Mouse (Mus musculus) kidney, adult 2 months (tissue): ENCODE data around the gene Ehd1.

Source experiments
- CTCF ChIP-seq: fragments of 200-500 bp; conservative IDR thresholded peaks from 2 replicates; pipeline ENCODE4 v1.5.1; 2011; ENCODE audit warnings: low read depth, mild to moderate bottlenecking, control low read depth, low read length, moderate library complexity, mixed read lengths; ENCODE audit not compliant: insufficient read depth, insufficient read length
- POLR2A ChIP-seq: fragments of 200-500 bp; IDR thresholded peaks from one replicate; pipeline ENCODE4 v1.6.1; 2011; ENCODE audit warnings: low read depth, low read length, control low read depth

- TF ChIP-seq POLR2A (no peak), CTCF (no peak)
Observed at GRCm38 (mm10) chr19:6349215-6349983, 72.9 kb downstream of the Ehd1 start.
